Mouse (Mus musculus): Measurements from ENCODE around the gene Irgc1. TPM values are rescaled to one million over a fixed set of nuclear protein-coding genes. Genes with fewer than 3 reads are reported as not detected.

The Irgc1 gene
- total and polyA plus RNA-seq, 3 experiments, result 0.09 to 2.0 (median 0.33) TPM

GRCm38 (mm10) chr7:24442313-24442712 is 9.8 kb downstream of the Irgc1 start:
- Histone ChIP-seq H3K4me1 (ENCODE audit: insufficient read depth, low read depth, low read length) (peaks cover 35% of the 10 kb centered on the region), H3K4me3 (ENCODE audit: low read depth, low read length) (no peak overlapping the region), H3K36me3 (replicated peaks) (no peaks in the 10 kb centered on the region), H3K9me3 (replicated peaks) (no peaks in the 10 kb centered on the region), H3K27me3 (ENCODE audit: insufficient read depth, low read length) (peaks cover 13% of the 10 kb centered on the region; the same call in 1 of the 2 replicates)
- TF ChIP-seq TAL1 (conservative IDR thresholded peaks at IDR 0.05; ENCODE audit: low read depth, low read length) (no peak), POLR2AphosphoS5 (IDR thresholded peaks at IDR 0.05; ENCODE audit: insufficient replicate concordance, low read depth, low read length) (no peak), GATA1 (IDR thresholded peaks at IDR 0.05; ENCODE audit: borderline replicate concordance, low read length) (no peak), GATA2 (IDR thresholded peaks at IDR 0.05; ENCODE audit: borderline replicate concordance, low read depth, low read length) (no peak), CTCF (IDR thresholded peaks at IDR 0.05; ENCODE audit: low read depth, low read length) (no peak)
- no peak for ATAC-seq (ENCODE audit: extremely low read depth, insufficient number of reproducible peaks, low FRiP score, poor library complexity, severe bottlenecking)
- no peak for DNase-seq (ENCODE audit: low spot score)

GRCm38 (mm10) chr7:24441785-24442184 is 10.3 kb downstream of the Irgc1 start:
- H3K36me3 ChIP-seq (replicated peaks), result no peaks in the 10 kb centered on the region
- TF ChIP-seq CTCF (IDR thresholded peaks at IDR 0.05; ENCODE audit: low read depth, low read length) (peak; percentile 89), TAL1 (conservative IDR thresholded peaks at IDR 0.05; ENCODE audit: low read depth, low read length) (no peak)

GRCm38 (mm10) chr7:24439891-24440290 is 12.2 kb downstream of the Irgc1 start:
- Histone ChIP-seq H3K4me1 (ENCODE audit: insufficient read depth, low read depth, low read length) (peaks cover 18% of the 10 kb centered on the region), H3K27me3 (ENCODE audit: insufficient read depth, low read length) (peaks cover 17% of the 10 kb centered on the region; the same call in 1 of the 2 replicates), H3K9me3 (replicated peaks) (no peaks in the 10 kb centered on the region), H3K36me3 (replicated peaks) (no peaks in the 10 kb centered on the region), H3K4me3 (ENCODE audit: low read depth, low read length) (no peak overlapping the region)
- no peak for DNase-seq (ENCODE audit: low spot score)
- TF ChIP-seq GATA1 (IDR thresholded peaks at IDR 0.05; ENCODE audit: borderline replicate concordance, low read length), result no peak
- TF ChIP-seq TAL1 (conservative IDR thresholded peaks at IDR 0.05; ENCODE audit: low read depth, low read length), result no peak
- TF ChIP-seq CTCF (IDR thresholded peaks at IDR 0.05; ENCODE audit: low read depth, low read length), result no peak
- TF ChIP-seq GATA2 (IDR thresholded peaks at IDR 0.05; ENCODE audit: borderline replicate concordance, low read depth, low read length), result no peak
- no peak for TF ChIP-seq POLR2AphosphoS5 (IDR thresholded peaks at IDR 0.05; ENCODE audit: insufficient replicate concordance, low read depth, low read length)
- ATAC-seq (ENCODE audit: extremely low read depth, insufficient number of reproducible peaks, low FRiP score, poor library complexity, severe bottlenecking), result no peak

More at GRCm38 (mm10) chr7:24441785-24442184, 10.3 kb downstream of the Irgc1 start:
- Histone ChIP-seq H3K4me3 (ENCODE audit: low read depth, low read length) (no peak overlapping the region), H3K27me3 (ENCODE audit: insufficient read depth, low read length) (peaks cover 17% of the 10 kb centered on the region; the same call in 1 of the 2 replicates), H3K4me1 (ENCODE audit: insufficient read depth, low read depth, low read length) (peaks cover 30% of the 10 kb centered on the region), H3K9me3 (replicated peaks) (no peaks in the 10 kb centered on the region)
- DNase-seq (ENCODE audit: low spot score) (peak; percentile 66), ATAC-seq (ENCODE audit: extremely low read depth, insufficient number of reproducible peaks, low FRiP score, poor library complexity, severe bottlenecking) (peak; percentile 81)

GRCm38 (mm10) chr7:24439191-24439590 is 12.9 kb downstream of the Irgc1 start:
- Histone ChIP-seq H3K36me3 (replicated peaks) (no peaks in the 10 kb centered on the region), H3K27me3 (ENCODE audit: insufficient read depth, low read length) (peaks cover 17% of the 10 kb centered on the region), H3K4me3 (ENCODE audit: low read depth, low read length) (no peak overlapping the region), H3K9me3 (replicated peaks) (no peaks in the 10 kb centered on the region), H3K4me1 (ENCODE audit: insufficient read depth, low read depth, low read length) (peaks cover 18% of the 10 kb centered on the region)
- TF ChIP-seq POLR2AphosphoS5 (IDR thresholded peaks at IDR 0.05; ENCODE audit: insufficient replicate concordance, low read depth, low read length) (no peak), GATA1 (IDR thresholded peaks at IDR 0.05; ENCODE audit: borderline replicate concordance, low read length) (no peak), GATA2 (IDR thresholded peaks at IDR 0.05; ENCODE audit: borderline replicate concordance, low read depth, low read length) (no peak), CTCF (IDR thresholded peaks at IDR 0.05; ENCODE audit: low read depth, low read length) (no peak), TAL1 (conservative IDR thresholded peaks at IDR 0.05; ENCODE audit: low read depth, low read length) (no peak)
- DNase-seq (ENCODE audit: low spot score) (no peak), ATAC-seq (ENCODE audit: extremely low read depth, insufficient number of reproducible peaks, low FRiP score, poor library complexity, severe bottlenecking) (no peak)

- H3K4me1 ChIP-seq (ENCODE audit: insufficient read depth, low read depth, low read length), result peaks cover 18% of the 10 kb centered on the region
- H3K9me3 ChIP-seq (replicated peaks), result no peaks in the 10 kb centered on the region; the same call in 1 of the 2 replicates
- peaks cover 15% of the 10 kb centered on the region for H3K27me3 ChIP-seq (ENCODE audit: insufficient read depth, low read length)
- no peak overlapping the region for H3K4me3 ChIP-seq (ENCODE audit: low read depth, low read length)
- DNase-seq (ENCODE audit: low spot score) (no peak), ATAC-seq (ENCODE audit: extremely low read depth, insufficient number of reproducible peaks, low FRiP score, poor library complexity, severe bottlenecking) (no peak)
- no peaks in the 10 kb centered on the region for H3K36me3 ChIP-seq (replicated peaks)
- TF ChIP-seq POLR2AphosphoS5 (IDR thresholded peaks at IDR 0.05; ENCODE audit: insufficient replicate concordance, low read depth, low read length) (no peak), GATA1 (IDR thresholded peaks at IDR 0.05; ENCODE audit: borderline replicate concordance, low read length) (no peak)
Observed at GRCm38 (mm10) chr7:24437981-24438380, 14.1 kb downstream of the Irgc1 start.

GRCm38 (mm10) chr7:24435305-24435704 is 16.8 kb downstream of the Irgc1 start:
- peaks cover 9% of the 10 kb centered on the region; the same call in 1 of the 2 replicates for H3K9me3 ChIP-seq (replicated peaks)
- H3K36me3 ChIP-seq (replicated peaks), result no peaks in the 10 kb centered on the region
- H3K4me3 ChIP-seq (ENCODE audit: low read depth, low read length), result no peak overlapping the region
- DNase-seq (ENCODE audit: low spot score), result no peak
- no peak for ATAC-seq (ENCODE audit: extremely low read depth, insufficient number of reproducible peaks, low FRiP score, poor library complexity, severe bottlenecking)
- TF ChIP-seq POLR2AphosphoS5 (IDR thresholded peaks at IDR 0.05; ENCODE audit: insufficient replicate concordance, low read depth, low read length) (no peak), CTCF (IDR thresholded peaks at IDR 0.05; ENCODE audit: low read depth, low read length) (no peak), GATA1 (IDR thresholded peaks at IDR 0.05; ENCODE audit: borderline replicate concordance, low read length) (no peak)
- H3K27me3 ChIP-seq (ENCODE audit: insufficient read depth, low read length), result peaks cover 19% of the 10 kb centered on the region
- peaks cover 10% of the 10 kb centered on the region for H3K4me1 ChIP-seq (ENCODE audit: insufficient read depth, low read depth, low read length)

GRCm38 (mm10) chr7:24431713-24432112 is 20.4 kb downstream of the Irgc1 start:
- ATAC-seq (ENCODE audit: extremely low read depth, insufficient number of reproducible peaks, low FRiP score, poor library complexity, severe bottlenecking) (no peak), DNase-seq (ENCODE audit: low spot score) (no peak)
- H3K4me1 ChIP-seq (ENCODE audit: insufficient read depth, low read depth, low read length), result no peaks in the 10 kb centered on the region
- H3K4me3 ChIP-seq (ENCODE audit: low read depth, low read length), result no peak overlapping the region
- peaks cover 9% of the 10 kb centered on the region; the same call in 1 of the 2 replicates for H3K9me3 ChIP-seq (replicated peaks)
- peaks cover 15% of the 10 kb centered on the region for H3K27me3 ChIP-seq (ENCODE audit: insufficient read depth, low read length)
- TF ChIP-seq POLR2AphosphoS5 (IDR thresholded peaks at IDR 0.05; ENCODE audit: insufficient replicate concordance, low read depth, low read length) (no peak), GATA2 (IDR thresholded peaks at IDR 0.05; ENCODE audit: borderline replicate concordance, low read depth, low read length) (no peak), GATA1 (IDR thresholded peaks at IDR 0.05; ENCODE audit: borderline replicate concordance, low read length) (no peak), CTCF (IDR thresholded peaks at IDR 0.05; ENCODE audit: low read depth, low read length) (no peak), TAL1 (conservative IDR thresholded peaks at IDR 0.05; ENCODE audit: low read depth, low read length) (no peak)
- H3K36me3 ChIP-seq (replicated peaks), result no peaks in the 10 kb centered on the region
